ENCODE assay signal across 1 mouse cellular context in the genomic region with DNA sequence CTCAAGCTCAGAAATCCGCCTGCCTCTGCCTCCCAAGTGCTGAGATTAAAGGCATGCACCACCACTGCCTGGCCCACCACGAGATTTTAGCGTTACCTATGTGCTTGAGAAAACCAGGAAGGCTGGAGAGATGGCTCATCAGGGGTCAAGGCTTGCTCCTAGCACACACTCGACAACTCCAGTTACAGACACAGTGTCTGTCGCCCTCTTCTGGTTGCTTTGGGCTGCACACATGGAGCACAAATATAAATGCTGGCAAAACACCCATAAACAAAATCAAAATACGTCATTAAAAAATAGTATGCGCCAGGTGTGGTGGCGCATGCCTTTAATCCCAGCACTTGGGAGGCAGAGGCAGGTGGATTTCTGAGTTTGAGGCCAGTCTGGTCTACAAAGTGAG.
TF ChIP-seq lines count a peak whose summit lies in the region.

No protein-coding gene starts in this region.

TF ChIP-seq in CH12.LX, 34 proteins besides CTCF, POLR2A, EP300 and RAD21:
- peak; percentile 17; the same call in 1 of the 2 replicates for TF ChIP-seq SMC3 (IDR thresholded peaks at IDR 0.05; ENCODE audit: low read depth, low read length)
